ENCODE assay signal across 17 mouse cellular contexts in genomic region chr11:113052536-113052935, GRCm38 (mm10).
"Had no signal": no experiment of that assay in that cellular context is flagged by ENCODE, and none has a peak within 500 bp of the region (broad histone marks: within the 10 kb centered on the region; RNA-seq: fewer than 3 reads in every experiment).

No protein-coding gene starts in this region.

- H3K4me2 ChIP-seq: hindbrain, embryonic 12.5 days; limb, embryonic 13.5 days; lung, embryonic 15.5 days; midbrain, embryonic 15.5 days; neural tube, embryonic 12.5 days had no signal

- H3K4me3 ChIP-seq: hindbrain, embryonic 12.5 days; layer of hippocampus, adult 2 months; limb, embryonic 13.5 days; lung, embryonic 15.5 days; midbrain, embryonic 10.5 days; midbrain, embryonic 15.5 days; neural tube, embryonic 12.5 days had no signal

- H3K27me3 ChIP-seq: hindbrain, embryonic 12.5 days; limb, embryonic 13.5 days; lung, embryonic 15.5 days; midbrain, embryonic 15.5 days; neural tube, embryonic 12.5 days had no signal

- H3K27ac ChIP-seq: hindbrain, embryonic 12.5 days; layer of hippocampus, adult 2 months; limb, embryonic 13.5 days; liver, embryonic 14.5 days; lung, embryonic 15.5 days; midbrain, embryonic 10.5 days; midbrain, embryonic 15.5 days; neural tube, embryonic 12.5 days had no signal

- H3K9ac ChIP-seq: hindbrain, embryonic 12.5 days; limb, embryonic 13.5 days; liver, embryonic 14.5 days; lung, embryonic 15.5 days; midbrain, embryonic 15.5 days; neural tube, embryonic 12.5 days had no signal

- H3K9me3 ChIP-seq: hindbrain, embryonic 12.5 days; limb, embryonic 13.5 days; lung, embryonic 15.5 days; midbrain, embryonic 10.5 days; midbrain, embryonic 15.5 days; neural tube, embryonic 12.5 days had no signal

- H3K36me3 ChIP-seq: hindbrain, embryonic 12.5 days; lung, embryonic 15.5 days; midbrain, embryonic 10.5 days; midbrain, embryonic 15.5 days; neural tube, embryonic 12.5 days had no signal

- ATAC-seq: hindbrain, embryonic 16.5 days; inflammation-experienced regulatory T-cells, adult 6 months; midbrain, embryonic 15.5 days had no signal

- DNase-seq: kidney, adult 8-10 months; kidney, postnatal 25 days; lung, postnatal 36 days; retina, postnatal 1 day; right cerebral cortex, postnatal 4 days; thymus, adult 2 months; thymus, postnatal 25 days had no signal
